Mouse (Mus musculus) limb, embryonic 11.5 days (tissue): ENCODE data around the gene Gm9913. TPM values are rescaled to one million over a fixed set of nuclear protein-coding genes. Genes with fewer than 3 reads are reported as not detected.

Experiments
- ATAC-seq: fragments of 200-750 bp; cut with Nextera tagmentation; 2 replicates; pipeline ENCODE4 v1.8.0; 2017; ENCODE audit warnings: low read depth; ENCODE audit not compliant: insufficient number of reproducible peaks, low FRiP score, low TSS enrichment
- DNase-seq: peaks from one replicate; pipeline ENCODE4 v3.0.0-alpha.2; 2015; ENCODE audit warnings: low spot score
- H3K27ac ChIP-seq: fragments of 300-500 bp; sonication (generic); replicated peaks from 2 replicates; pipeline ENCODE4 v1.5.1; 2014; ENCODE audit warnings: low read depth, mild to moderate bottlenecking, low read length
- H3K27me3 ChIP-seq: fragments of 300-500 bp; sonication (generic); 2 replicates; pipeline ENCODE4 v1.6.1; 2014; ENCODE audit warnings: mild to moderate bottlenecking, low read length, mixed read lengths; ENCODE audit not compliant: control insufficient read depth, insufficient read depth
- H3K36me3 ChIP-seq: fragments of 300-500 bp; sonication (generic); 2 replicates; pipeline ENCODE4 v1.6.1; 2014; ENCODE audit warnings: mild to moderate bottlenecking, low read length, moderate library complexity, mixed read lengths; ENCODE audit not compliant: control insufficient read depth, insufficient read depth
- H3K4me1 ChIP-seq: fragments of 300-500 bp; sonication (generic); 2 replicates; pipeline ENCODE4 v1.6.1; 2014; ENCODE audit warnings: low read length, mixed read lengths; ENCODE audit not compliant: control insufficient read depth, insufficient read depth
- H3K4me2 ChIP-seq: fragments of 300-500 bp; sonication (generic); 2 replicates; pipeline ENCODE4 v1.6.1; 2014; ENCODE audit warnings: low read depth, mild to moderate bottlenecking, moderate library complexity; ENCODE audit not compliant: severe bottlenecking
- H3K4me3 ChIP-seq: fragments of 300-500 bp; sonication (generic); 2 replicates; pipeline ENCODE4 v1.5.1; 2014; ENCODE audit warnings: low read depth, low read length
- H3K9ac ChIP-seq: fragments of 300-500 bp; sonication (generic); 2 replicates; pipeline ENCODE4 v1.6.1; 2014; ENCODE audit warnings: mild to moderate bottlenecking, low read length
- H3K9me3 ChIP-seq: fragments of 300-500 bp; sonication (generic); 2 replicates; pipeline ENCODE4 v1.6.1; 2016; ENCODE audit warnings: low read length; ENCODE audit not compliant: control insufficient read depth
- WGBS: fragments of 180-500 bp; shearing (Covaris S2); extraction: QIAGEN DNeasy Blood & Tissue Kit; methylation state at CpG from one replicate; pipeline ENCODE4 v1.1.7; 2014; 5-methylcytosine and 5-hydroxymethylcytosine counted together
- polyA plus RNA-seq: library from polyadenylated mRNA; unstranded; fragments of >200 nt; fragmentation: Nextera tagmentation; extraction: Ambion mirVana; gene quantifications from 2 replicates; pipeline ENCODE4 v1.2.1, GENCODE M21; 2014

Gene Gm9913
- polyA plus RNA-seq, 1 experiment from 2014 or later = 0.15 TPM

DNA sequence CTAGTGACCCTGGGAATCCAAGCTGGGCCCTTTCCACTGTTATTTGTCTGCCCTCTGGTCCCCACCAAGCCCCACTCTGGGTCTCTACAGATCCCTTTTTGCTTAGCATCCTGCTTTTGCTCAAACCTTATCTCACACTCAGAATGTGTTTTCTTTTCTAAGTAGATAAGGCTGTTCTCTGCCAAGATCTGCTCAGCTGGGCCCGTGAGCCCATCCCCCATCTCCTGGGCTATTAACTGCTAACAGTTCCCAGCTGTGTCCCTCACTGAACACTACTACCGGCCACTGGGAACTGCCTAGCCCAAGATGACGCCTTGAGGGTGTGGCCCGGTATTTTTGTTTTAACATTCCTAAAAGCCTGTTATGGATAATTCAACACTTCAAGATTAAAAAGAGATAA, 11.7 kb downstream of the Gm9913 start:
- Histone ChIP-seq H3K27me3 (no peaks in the 10 kb centered on the region), H3K9me3 (no peaks in the 10 kb centered on the region), H3K4me2 (no peak overlapping the region), H3K36me3 (no peaks in the 10 kb centered on the region), H3K27ac (no peak overlapping the region), H3K9ac (no peak overlapping the region), H3K4me1 (no peaks in the 10 kb centered on the region), H3K4me3 (no peak overlapping the region)
- ATAC-seq (peak; percentile 62; the same call in 1 of the 2 replicates), DNase-seq (peak; percentile 75)
- WGBS = 5% methylated on average over 4 of the region's 4 CpGs

DNA sequence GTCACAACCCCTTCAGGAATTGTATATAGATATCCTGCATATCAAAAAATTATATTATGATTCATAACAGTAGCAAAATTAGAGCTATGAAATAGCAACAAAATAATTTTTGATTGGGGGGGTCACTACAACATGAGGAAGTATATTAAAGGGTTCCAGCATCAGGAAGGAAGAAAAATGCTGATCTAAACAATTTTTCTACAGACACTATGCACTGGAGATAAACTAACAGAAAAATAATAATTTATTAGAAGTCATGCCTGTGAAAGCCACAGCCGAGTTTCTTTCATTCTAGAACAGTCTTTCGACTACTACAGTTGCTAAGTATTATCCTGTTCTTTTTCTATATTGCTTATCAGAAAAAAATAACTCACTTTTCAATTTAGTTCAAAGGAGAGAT, 20.6 kb downstream of the Gm9913 start:
- Histone ChIP-seq H3K27ac (no peak overlapping the region), H3K36me3 (no peaks in the 10 kb centered on the region), H3K4me3 (no peak overlapping the region), H3K27me3 (no peaks in the 10 kb centered on the region), H3K9ac (no peak overlapping the region), H3K4me1 (no peaks in the 10 kb centered on the region), H3K4me2 (no peak overlapping the region), H3K9me3 (no peaks in the 10 kb centered on the region)
- ATAC-seq = no peak
- DNase-seq = no peak
- WGBS = 91% methylated on average over 2 of the region's 2 CpGs

DNA sequence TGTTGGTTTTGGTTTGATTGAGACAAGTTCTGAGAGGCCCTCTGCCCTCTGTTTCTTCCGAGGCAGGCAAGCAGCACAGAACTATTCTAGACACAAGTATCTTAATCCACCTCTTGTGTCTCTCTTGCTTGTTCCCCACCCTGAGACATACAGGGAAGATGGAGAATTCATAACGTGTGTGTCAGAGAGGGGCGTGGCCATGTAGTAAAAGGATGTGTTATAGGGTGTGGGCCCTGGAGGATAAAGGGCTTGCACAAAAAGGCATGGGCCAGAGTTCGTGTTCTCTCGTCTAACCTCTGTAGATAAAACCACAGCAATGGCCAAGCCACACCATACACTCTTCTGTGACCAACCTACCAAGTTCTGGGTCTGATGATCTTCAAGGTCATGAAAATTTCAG, 21.7 kb downstream of the Gm9913 start:
- H3K36me3 ChIP-seq = no peaks in the 10 kb centered on the region
- 85% methylated on average over 5 of the region's 5 CpGs for WGBS
- no peaks in the 10 kb centered on the region for H3K9me3 ChIP-seq
- no peaks in the 10 kb centered on the region for H3K27me3 ChIP-seq
- no peak for DNase-seq
- H3K9ac ChIP-seq = no peak overlapping the region
- no peak for ATAC-seq
- no peak overlapping the region for H3K27ac ChIP-seq
- no peak overlapping the region for H3K4me2 ChIP-seq
- no peaks in the 10 kb centered on the region for H3K4me1 ChIP-seq
- no peak overlapping the region for H3K4me3 ChIP-seq

DNA sequence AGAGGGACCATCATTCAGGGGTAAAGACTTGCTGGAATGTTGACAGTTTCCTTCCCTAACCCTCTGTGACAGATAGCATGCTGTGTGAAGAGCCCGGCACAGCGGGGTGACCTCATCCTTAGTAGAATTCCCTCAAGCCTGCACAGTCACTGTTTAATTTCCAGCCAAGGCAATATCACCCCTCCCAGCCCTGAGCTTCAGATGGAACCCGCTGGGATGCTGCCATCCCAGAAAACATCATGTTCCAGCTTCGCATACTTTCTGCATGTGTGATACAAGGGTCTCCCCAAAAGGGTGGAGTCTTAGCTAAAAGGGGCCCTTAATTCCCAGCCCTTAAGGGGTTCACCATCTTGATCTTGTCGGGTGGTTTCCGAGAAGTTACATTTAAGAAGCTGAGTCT, 25.8 kb downstream of the Gm9913 start:
- DNase-seq (no peak), ATAC-seq (no peak)
- Histone ChIP-seq H3K27me3 (no peaks in the 10 kb centered on the region), H3K4me3 (no peak overlapping the region), H3K4me2 (no peak overlapping the region), H3K27ac (no peak overlapping the region), H3K9me3 (no peaks in the 10 kb centered on the region), H3K9ac (no peak overlapping the region), H3K4me1 (no peaks in the 10 kb centered on the region), H3K36me3 (no peaks in the 10 kb centered on the region)
- 89% methylated on average over 6 of the region's 6 CpGs for WGBS

DNA sequence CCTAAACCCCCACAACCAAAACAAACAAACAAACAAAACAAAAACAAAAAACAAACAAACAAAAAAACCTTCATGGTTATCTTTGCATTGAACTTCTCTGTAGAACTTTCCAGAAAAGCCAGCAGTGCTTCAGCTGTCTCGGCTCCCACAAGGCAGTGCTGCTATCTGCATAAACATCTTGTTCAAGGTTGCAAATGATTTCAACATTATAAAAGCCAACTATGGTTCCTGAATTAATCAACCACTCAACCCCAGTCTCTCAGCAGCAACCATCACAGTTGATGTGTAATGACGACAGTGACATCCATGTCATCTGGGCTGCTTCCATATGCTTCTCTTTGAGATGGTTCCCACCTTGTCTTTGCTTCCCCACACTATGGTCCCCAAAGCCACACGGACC, 34.8 kb downstream of the Gm9913 start:
- WGBS = 84% methylated on average over 3 of the region's 3 CpGs
- Histone ChIP-seq H3K9me3 (no peaks in the 10 kb centered on the region), H3K4me3 (no peak overlapping the region), H3K4me2 (no peak overlapping the region), H3K9ac (no peak overlapping the region), H3K27ac (no peak overlapping the region), H3K27me3 (no peaks in the 10 kb centered on the region), H3K36me3 (no peaks in the 10 kb centered on the region), H3K4me1 (no peaks in the 10 kb centered on the region)
- ATAC-seq (no peak), DNase-seq (no peak)

DNA sequence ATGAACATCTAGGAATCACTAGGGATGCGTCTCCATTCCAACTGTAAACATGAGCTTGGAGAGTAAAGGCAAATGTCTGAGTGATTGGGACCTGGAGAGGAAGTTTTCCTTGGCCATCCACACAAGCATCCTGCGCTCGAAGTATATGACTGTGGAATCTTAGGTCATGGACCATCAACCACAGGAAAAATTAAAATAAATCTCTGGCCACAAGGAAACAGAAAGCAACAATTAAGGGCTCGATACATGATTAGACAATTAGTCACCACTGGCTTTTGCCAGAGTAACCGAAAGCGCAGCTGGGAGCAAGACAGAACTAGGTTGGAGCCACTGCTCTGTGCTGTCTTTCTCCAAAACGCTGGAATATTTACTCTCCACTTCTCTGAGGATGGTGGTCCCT, 35.7 kb downstream of the Gm9913 start:
- 90% methylated on average over 7 of the region's 7 CpGs for WGBS
- no peak overlapping the region for H3K4me3 ChIP-seq

DNA sequence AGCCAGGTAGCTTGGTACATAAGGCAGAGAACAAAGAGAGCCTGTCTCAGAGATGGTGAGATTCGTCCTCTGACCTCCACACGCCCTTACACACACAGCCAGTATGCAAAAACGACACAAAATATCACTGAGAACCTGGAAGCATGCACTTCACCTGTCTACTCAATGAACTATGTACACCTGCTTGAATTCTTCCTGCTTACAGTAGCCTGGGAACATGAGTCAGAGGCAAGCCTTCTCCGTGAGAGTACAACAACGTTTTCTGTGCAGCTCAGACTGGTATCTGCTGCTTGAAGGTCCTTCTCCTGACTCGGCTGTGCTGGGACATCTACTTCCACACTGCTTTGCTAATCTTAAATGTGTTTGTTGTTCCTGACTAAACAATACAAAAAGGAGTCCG, 36.6 kb downstream of the Gm9913 start:
- ATAC-seq (no peak), DNase-seq (no peak)
- 85% methylated on average over 7 of the region's 7 CpGs for WGBS
- Histone ChIP-seq H3K4me2 (no peak overlapping the region), H3K4me1 (no peaks in the 10 kb centered on the region), H3K27me3 (no peaks in the 10 kb centered on the region), H3K9me3 (no peaks in the 10 kb centered on the region), H3K4me3 (no peak overlapping the region), H3K9ac (no peak overlapping the region), H3K27ac (no peak overlapping the region), H3K36me3 (no peaks in the 10 kb centered on the region)

More for the DNA sequence above, 35.7 kb downstream of the Gm9913 start:
- no peak for DNase-seq
- no peak for ATAC-seq
- H3K9me3 ChIP-seq = no peaks in the 10 kb centered on the region
- H3K36me3 ChIP-seq = no peaks in the 10 kb centered on the region
- no peak overlapping the region for H3K27ac ChIP-seq
- no peak overlapping the region for H3K4me2 ChIP-seq
- H3K9ac ChIP-seq = no peak overlapping the region
- no peaks in the 10 kb centered on the region for H3K27me3 ChIP-seq
- no peaks in the 10 kb centered on the region for H3K4me1 ChIP-seq

DNA sequence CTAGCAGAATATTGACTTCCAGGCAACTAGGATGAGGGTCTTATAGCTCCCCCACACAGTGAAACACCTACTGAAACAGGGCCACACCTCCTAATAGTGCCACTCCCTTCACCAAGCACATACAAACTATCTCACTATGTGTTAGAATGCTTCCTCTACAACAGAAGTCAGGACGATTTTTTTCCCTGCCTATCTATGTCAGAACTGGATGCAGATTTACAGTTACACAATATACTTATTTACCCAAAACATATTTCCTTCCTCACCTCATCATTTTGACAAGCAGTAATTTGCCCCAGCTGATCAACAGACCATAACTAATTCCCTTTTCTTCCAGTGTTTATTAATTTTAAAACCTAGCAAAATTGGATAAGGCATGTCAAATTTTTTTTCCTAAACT, 38.8 kb downstream of the Gm9913 start:
- ATAC-seq = no peak
- Histone ChIP-seq H3K9me3 (no peaks in the 10 kb centered on the region), H3K4me2 (no peak overlapping the region), H3K36me3 (no peaks in the 10 kb centered on the region), H3K4me3 (no peak overlapping the region), H3K9ac (no peak overlapping the region), H3K27me3 (no peaks in the 10 kb centered on the region), H3K27ac (no peak overlapping the region), H3K4me1 (peaks cover 4% of the 10 kb centered on the region; the same call in 1 of the 2 replicates)
- DNase-seq = no peak
- WGBS = 70% methylated on average over 1 of the region's 1 CpGs

DNA sequence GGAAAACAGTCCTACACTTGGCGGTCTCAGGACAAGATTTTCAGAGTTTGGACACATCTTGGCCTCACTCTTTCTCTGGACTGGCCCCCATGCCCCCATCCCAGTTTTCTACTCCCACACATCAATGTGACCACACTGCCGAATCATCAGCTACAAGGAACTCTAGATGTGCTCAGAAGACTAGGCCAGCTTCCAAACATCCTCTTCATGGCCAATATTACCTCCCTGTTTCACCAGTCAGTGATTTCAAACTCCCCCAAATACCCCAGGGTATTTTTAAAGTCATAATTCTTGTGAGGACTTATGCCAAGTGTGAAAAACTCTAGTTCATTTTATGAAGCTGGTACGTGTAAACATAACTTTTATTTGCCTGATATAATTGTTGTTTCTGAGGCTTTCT, 40.1 kb downstream of the Gm9913 start:
- Histone ChIP-seq H3K4me3 (no peak overlapping the region), H3K27me3 (no peaks in the 10 kb centered on the region), H3K9me3 (no peaks in the 10 kb centered on the region), H3K36me3 (no peaks in the 10 kb centered on the region), H3K27ac (no peak overlapping the region), H3K4me2 (no peak overlapping the region), H3K9ac (no peak overlapping the region), H3K4me1 (peaks cover 8% of the 10 kb centered on the region; the same call in 1 of the 2 replicates)
- WGBS = 90% methylated on average over 3 of the region's 3 CpGs
- ATAC-seq (no peak), DNase-seq (no peak)
